Mouse (Mus musculus) retina, postnatal 1 day (tissue): ENCODE measurements around the gene Zfp62.
A peak's percentile ranks its signal among the peaks of the same experiment; 100 is the strongest.

Source experiments
- DNase-seq: peaks from one replicate; pipeline ENCODE4 v3.0.0-alpha.2; 2012

The Zfp62 gene

GRCm38 (mm10) chr11:49205080-49205590, 2.0 kb downstream of the Zfp62 start:
- no peak for DNase-seq

- no peak for DNase-seq
Measured at GRCm38 (mm10) chr11:49207495-49207894, 4.4 kb downstream of the Zfp62 start.

- no peak for DNase-seq
Measured at GRCm38 (mm10) chr11:49212577-49212976, 9.5 kb downstream of the Zfp62 start.

GRCm38 (mm10) chr11:49213505-49213904, 10.4 kb downstream of the Zfp62 start:
- DNase-seq = no peak

GRCm38 (mm10) chr11:49219271-49219670, 16.2 kb downstream of the Zfp62 start:
- DNase-seq = no peak

GRCm38 (mm10) chr11:49224455-49224854, 21.4 kb downstream of the Zfp62 start:
- no peak for DNase-seq

GRCm38 (mm10) chr11:49232781-49233180, 29.7 kb downstream of the Zfp62 start:
- no peak for DNase-seq

GRCm38 (mm10) chr11:49235459-49236207, 32.5 kb downstream of the Zfp62 start:
- DNase-seq = no peak

- DNase-seq = no peak
Measured at GRCm38 (mm10) chr11:49236891-49237290, 33.8 kb downstream of the Zfp62 start.

GRCm38 (mm10) chr11:49237532-49237931, 34.4 kb downstream of the Zfp62 start:
- DNase-seq = no peak

- DNase-seq = no peak
Measured at GRCm38 (mm10) chr11:49240310-49240709, 37.2 kb downstream of the Zfp62 start.

GRCm38 (mm10) chr11:49240874-49241273, 37.8 kb downstream of the Zfp62 start:
- no peak for DNase-seq

GRCm38 (mm10) chr11:49241471-49241870, 38.4 kb downstream of the Zfp62 start:
- DNase-seq = no peak

GRCm38 (mm10) chr11:49242944-49243626, 40.0 kb downstream of the Zfp62 start:
- DNase-seq = peak; percentile 60

GRCm38 (mm10) chr11:49243727-49244594, 40.9 kb downstream of the Zfp62 start, which contains the start of gene Mgat1:
Gene Mgat1, plus strand, starts transcription at chr11:49244191.
- DNase-seq = peak; percentile 98

- no peak for DNase-seq
Measured at GRCm38 (mm10) chr11:49244595-49244930, 41.5 kb downstream of the Zfp62 start.

- DNase-seq = peak; percentile 67
Measured at GRCm38 (mm10) chr11:49245176-49245575, 42.1 kb downstream of the Zfp62 start.

GRCm38 (mm10) chr11:49245634-49246415, 42.7 kb downstream of the Zfp62 start:
- peak; percentile 66 for DNase-seq

GRCm38 (mm10) chr11:49246523-49246922, 43.4 kb downstream of the Zfp62 start:
- DNase-seq = no peak

GRCm38 (mm10) chr11:49247255-49247654, 44.2 kb downstream of the Zfp62 start:
- DNase-seq = no peak

GRCm38 (mm10) chr11:49248226-49248973, 45.3 kb downstream of the Zfp62 start:
- DNase-seq = no peak
